Mouse (Mus musculus) bone marrow macrophage, adult 2 months (primary cell): ENCODE measurements around the gene Washc2.

Experiments used
- CTCF ChIP-seq: IDR thresholded peaks from 2 replicates; pipeline ENCODE4 v1.5.1; 2012; ENCODE audit warnings: low read depth, mild to moderate bottlenecking, low read length, moderate library complexity
- POLR2A ChIP-seq: IDR thresholded peaks from 2 replicates; pipeline ENCODE4 v1.6.1; 2012; ENCODE audit warnings: mild to moderate bottlenecking, low read depth, low read length, borderline replicate concordance

DNA sequence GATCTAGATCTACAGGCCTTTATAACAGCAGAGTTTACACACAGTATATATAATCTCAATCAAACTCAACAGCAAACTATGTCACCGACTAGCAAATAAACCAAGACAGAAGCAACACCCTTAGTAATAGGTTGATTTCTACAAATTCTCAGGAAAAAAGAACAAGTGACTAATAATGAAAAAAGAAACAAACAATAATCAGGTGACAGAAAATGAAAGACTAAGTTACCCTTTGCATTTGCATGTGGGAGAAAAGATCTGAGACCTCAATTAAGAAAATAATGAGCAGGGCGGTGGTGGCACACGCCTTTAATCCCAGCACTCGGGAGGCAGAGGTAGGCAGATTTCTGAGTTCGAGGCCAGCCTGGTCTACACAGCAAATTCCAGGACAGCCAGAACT is 24.3 kb upstream of the Washc2 start:
- TF ChIP-seq CTCF (no peak), POLR2A (no peak)
